Mouse (Mus musculus): Measurements from ENCODE around the gene Rps18. TPM values are rescaled to one million over a fixed set of nuclear protein-coding genes. Genes with fewer than 3 reads are reported as not detected.
A peak's percentile ranks its signal among the peaks of the same experiment; 100 is the strongest.

Rps18 gene
- total and polyA plus RNA-seq, 3 experiments = 286 to 1,183 TPM; not detected in 1

DNA sequence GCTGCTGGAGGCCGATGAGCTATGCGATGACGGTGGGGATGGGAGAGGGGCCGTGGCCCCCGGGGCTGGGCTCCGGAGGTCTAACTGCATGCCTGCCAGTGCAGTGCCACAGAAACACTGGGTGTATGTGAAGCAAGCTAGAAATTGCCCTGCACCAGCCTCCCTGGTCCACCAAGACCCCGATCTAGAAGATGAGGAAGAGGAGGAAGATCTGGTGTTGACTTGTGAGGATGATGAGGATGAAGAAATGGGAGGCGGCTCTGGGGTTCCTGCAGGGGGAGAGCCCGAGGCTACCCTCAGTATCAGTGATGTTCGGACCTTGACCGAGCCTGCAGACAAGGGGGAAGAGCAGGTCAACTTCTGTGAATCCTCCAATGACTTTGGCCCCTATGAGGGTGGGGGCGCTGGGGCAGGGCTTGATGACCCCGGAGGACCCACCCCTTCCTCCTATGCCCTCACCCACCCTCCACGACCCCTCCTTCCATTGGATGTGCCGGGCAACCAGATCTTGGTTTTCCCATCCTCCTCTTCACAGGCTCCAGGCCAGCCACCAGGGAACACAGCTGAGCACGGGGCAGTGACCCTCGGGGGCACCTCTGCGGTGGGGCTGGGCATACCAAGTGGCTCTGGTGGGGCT is 38.0 kb downstream of the Rps18 start:
- no peak for DNase-seq (ENCODE audit: low read depth, low spot score)
- Histone ChIP-seq H3K4me1 (ENCODE audit: control insufficient read depth in 1 of 2, insufficient read depth in 2 of 2, low read length in 2 of 2) (peaks cover 4 to 21% of the 10 kb centered on the region in 2 experiments; a peak in 3 of 4 replicates), H3K36me3 (ENCODE audit: control insufficient read depth in 1 of 2, insufficient read depth in 2 of 2, low read length in 2 of 2) (peaks cover 0 to 12% of the 10 kb centered on the region in 2 experiments), H3K9me3 (replicated peaks; ENCODE audit: insufficient read depth, low read length) (no peaks in the 10 kb centered on the region), H3K27me3 (ENCODE audit: control insufficient read depth in 1 of 2, insufficient read depth in 2 of 2, low read length in 2 of 2) (no peaks in the 10 kb centered on the region), H3K27ac (ENCODE audit: control insufficient read depth, low read depth, low read length) (no peak overlapping the region), H3K4me3 (ENCODE audit: control insufficient read depth in 1 of 2, insufficient read depth in 1 of 2, low read depth in 2 of 2, low read length in 2 of 2) (no peak overlapping the region), H3K9ac (ENCODE audit: control insufficient read depth, low read depth, low read length, poor library complexity, severe bottlenecking) (no peak overlapping the region), H3K79me2 (ENCODE audit: control insufficient read depth, insufficient read depth, low read length, poor library complexity) (peaks cover 13% of the 10 kb centered on the region)
- TF ChIP-seq UBTF (IDR thresholded peaks at IDR 0.05; ENCODE audit: borderline replicate concordance, insufficient read depth, low read depth, low read length) (no peak), RCOR1 (IDR thresholded peaks at IDR 0.05; ENCODE audit: low read depth, low read length) (no peak), ZC3H11A (IDR thresholded peaks at IDR 0.05; ENCODE audit: low read depth, low read length) (no peak), POLR2AphosphoS2 (IDR thresholded peaks at IDR 0.05; ENCODE audit: low read length) (no peak), MAZ (IDR thresholded peaks at IDR 0.05; ENCODE audit: low read depth, low read length) (no peak), TBP (IDR thresholded peaks at IDR 0.05; ENCODE audit: low read depth, low read length) (no peak), TCF12 (IDR thresholded peaks at IDR 0.05; ENCODE audit: low read depth, low read length) (no peak), E2F4 (IDR thresholded peaks at IDR 0.05; ENCODE audit: borderline replicate concordance, low read depth, low read length) (no peak), MAX (IDR thresholded peaks at IDR 0.05; ENCODE audit: low read length) (no peak), MAFK (IDR thresholded peaks at IDR 0.05; ENCODE audit: borderline replicate concordance, low read depth, low read length) (no peak), ZMIZ1 (IDR thresholded peaks at IDR 0.05; ENCODE audit: low read depth, low read length) (no peak), CHD1 (IDR thresholded peaks at IDR 0.05; ENCODE audit: low read depth, low read length) (no peak), NRF1 (IDR thresholded peaks at IDR 0.05; ENCODE audit: insufficient read depth, low read depth, low read length, poor library complexity, severe bottlenecking) (no peak), POLR2A (IDR thresholded peaks at IDR 0.05; ENCODE audit: control insufficient read depth in 1 of 2, insufficient read depth in 1 of 2, low read depth in 1 of 2, low read length in 2 of 2, poor library complexity in 1 of 2) (no peak)

DNA sequence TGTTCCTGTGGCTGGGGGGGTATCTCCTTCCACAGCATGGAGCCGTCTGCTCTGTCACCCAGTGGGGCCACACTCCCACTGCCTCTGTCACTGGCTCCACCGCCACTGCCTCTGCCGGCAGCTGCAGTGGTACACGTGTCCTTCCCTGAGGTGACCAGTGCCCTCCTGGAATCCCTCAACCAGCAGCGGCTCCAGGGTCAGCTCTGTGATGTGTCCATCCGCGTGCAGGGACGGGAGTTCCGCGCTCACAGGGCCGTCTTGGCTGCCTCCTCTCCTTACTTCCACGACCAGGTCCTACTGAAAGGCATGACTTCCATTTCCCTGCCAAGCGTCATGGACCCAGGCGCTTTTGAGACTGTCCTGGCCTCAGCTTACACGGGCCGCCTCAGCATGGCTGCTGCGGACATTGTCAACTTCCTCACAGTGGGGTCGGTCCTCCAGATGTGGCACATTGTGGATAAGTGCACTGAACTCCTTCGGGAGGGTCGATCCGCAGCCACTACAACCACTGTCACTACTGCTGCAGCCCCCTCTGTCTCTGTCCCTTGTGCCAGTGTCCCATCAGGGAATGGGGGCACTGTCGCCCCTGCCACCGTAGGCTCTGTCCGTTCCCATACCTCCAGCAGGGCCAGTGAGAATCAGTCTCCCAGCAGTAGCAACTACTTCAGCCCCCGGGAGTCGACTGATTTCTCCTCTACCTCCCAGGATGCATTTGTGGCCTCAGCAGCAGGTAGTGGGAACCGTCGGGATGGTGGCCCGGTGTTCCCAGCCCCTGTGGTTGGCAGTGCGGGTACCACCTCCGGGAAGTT is 38.8 kb downstream of the Rps18 start:
- Histone ChIP-seq H3K36me3 (ENCODE audit: control insufficient read depth in 1 of 2, insufficient read depth in 2 of 2, low read length in 2 of 2) (peaks cover 0 to 12% of the 10 kb centered on the region in 2 experiments), H3K9ac (ENCODE audit: control insufficient read depth, low read depth, low read length, poor library complexity, severe bottlenecking) (peak overlapping the region; percentile 63; the same call in 1 of the 2 replicates), H3K4me1 (ENCODE audit: control insufficient read depth in 1 of 2, insufficient read depth in 2 of 2, low read length in 2 of 2) (peaks cover 4 to 21% of the 10 kb centered on the region in 2 experiments; a peak in 3 of 4 replicates)

More for the DNA sequence above, 38.8 kb downstream of the Rps18 start:
- no peaks in the 10 kb centered on the region for H3K27me3 ChIP-seq (ENCODE audit: control insufficient read depth in 1 of 2, insufficient read depth in 2 of 2, low read length in 2 of 2)
- H3K4me3 ChIP-seq (ENCODE audit: control insufficient read depth in 1 of 2, insufficient read depth in 1 of 2, low read depth in 2 of 2, low read length in 2 of 2) = peak overlapping the region; percentile 69 to 82
- H3K9me3 ChIP-seq (replicated peaks; ENCODE audit: insufficient read depth, low read length) = no peaks in the 10 kb centered on the region
- H3K27ac ChIP-seq (ENCODE audit: control insufficient read depth, low read depth, low read length) = no peak overlapping the region
- H3K79me2 ChIP-seq (ENCODE audit: control insufficient read depth, insufficient read depth, low read length, poor library complexity) = peaks cover 17% of the 10 kb centered on the region
- DNase-seq (ENCODE audit: low read depth, low spot score) = no peak
- TF ChIP-seq BHLHE40 (IDR thresholded peaks at IDR 0.05; ENCODE audit: borderline replicate concordance, low read depth, low read length) (no peak), USF1 (IDR thresholded peaks at IDR 0.05; ENCODE audit: low read depth, low read length) (no peak), GATA1 (IDR thresholded peaks at IDR 0.05; ENCODE audit: low read depth, low read length) (no peak), MEF2A (IDR thresholded peaks at IDR 0.05; ENCODE audit: extremely low read depth, insufficient replicate concordance, low read depth, low read length, poor library complexity, severe bottlenecking) (no peak), MAZ (IDR thresholded peaks at IDR 0.05; ENCODE audit: low read depth, low read length) (no peak), HCFC1 (IDR thresholded peaks at IDR 0.05; ENCODE audit: low read depth, low read length) (no peak), EP300 (IDR thresholded peaks at IDR 0.05; ENCODE audit: low read depth in 1 of 2, low read length in 2 of 2) (no peak), SMC3 (IDR thresholded peaks at IDR 0.05; ENCODE audit: low read depth, low read length) (no peak), MAX (IDR thresholded peaks at IDR 0.05; ENCODE audit: low read length) (no peak), ZKSCAN1 (IDR thresholded peaks at IDR 0.05; ENCODE audit: low read depth, low read length) (no peak), ZC3H11A (IDR thresholded peaks at IDR 0.05; ENCODE audit: low read depth, low read length) (no peak), E2F4 (IDR thresholded peaks at IDR 0.05; ENCODE audit: borderline replicate concordance, low read depth, low read length) (no peak), MYB (IDR thresholded peaks at IDR 0.05; ENCODE audit: low read depth, low read length) (no peak), MAFK (IDR thresholded peaks at IDR 0.05; ENCODE audit: borderline replicate concordance, low read depth, low read length) (no peak), CTCF (IDR thresholded peaks at IDR 0.05 in 2 of 3, conservative IDR thresholded peaks at IDR 0.05 in 1 of 3; ENCODE audit: control insufficient read depth in 1 of 3, insufficient read depth in 1 of 3, low read depth in 2 of 3, low read length in 3 of 3, poor library complexity in 1 of 3, severe bottlenecking in 1 of 3) (no peak), RAD21 (IDR thresholded peaks at IDR 0.05; ENCODE audit: low read depth, low read length) (no peak), NELFE (IDR thresholded peaks at IDR 0.05; ENCODE audit: low read depth, low read length) (no peak), ZNF384 (IDR thresholded peaks at IDR 0.05; ENCODE audit: low read depth, low read length) (no peak), KAT2A (conservative IDR thresholded peaks at IDR 0.05; ENCODE audit: low read depth, low read length) (no peak)

All from MEL (cell line).